Mouse (Mus musculus) bone marrow macrophage, adult 2 months (primary cell): Measurements from ENCODE around the gene Tmem170b.

Experiments used
- CTCF ChIP-seq: IDR thresholded peaks from 2 replicates; pipeline ENCODE4 v1.5.1; 2012; ENCODE audit warnings: low read depth, mild to moderate bottlenecking, low read length, moderate library complexity
- POLR2A ChIP-seq: IDR thresholded peaks from 2 replicates; pipeline ENCODE4 v1.6.1; 2012; ENCODE audit warnings: mild to moderate bottlenecking, low read depth, low read length, borderline replicate concordance

GRCm38 (mm10) chr13:41627277-41627916 is 21.7 kb downstream of the Tmem170b start:
- TF ChIP-seq CTCF (no peak), POLR2A (no peak)
